Mouse (Mus musculus): Measurements from ENCODE around the gene Trappc5. TPM values are rescaled to one million over a fixed set of nuclear protein-coding genes. Genes with fewer than 3 reads are reported as not detected.

Trappc5 gene
- polyA plus RNA-seq, 1 experiment = 35.8 TPM

DNA sequence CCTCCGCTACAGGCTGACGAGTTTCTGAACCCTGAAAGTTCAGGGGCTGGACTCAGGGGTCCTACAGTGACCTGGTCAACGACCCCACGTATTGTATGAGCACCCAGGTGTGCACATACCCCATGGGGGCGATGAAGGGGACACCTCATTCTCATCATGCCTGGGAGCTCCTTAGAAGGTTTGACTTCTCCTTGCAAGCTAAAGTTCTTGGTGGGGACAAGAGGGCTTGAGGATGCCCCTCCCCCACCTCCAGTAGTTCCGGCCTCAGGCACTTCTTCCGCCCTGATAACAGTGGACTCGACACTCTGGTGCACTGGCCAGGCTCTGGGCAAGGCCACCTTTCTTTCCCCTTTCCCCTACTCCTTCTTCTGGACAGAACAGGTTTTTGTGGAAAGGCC lies 44.6 kb upstream of the Trappc5 start:
- Histone ChIP-seq H3K27me3 (ENCODE audit: control insufficient read depth, insufficient read depth, insufficient read length) (peaks cover 8% of the 10 kb centered on the region), H3K4me3 (peak overlapping the region; percentile 24), H3K79me2 (ENCODE audit: control insufficient read depth, insufficient read depth) (no peaks in the 10 kb centered on the region), H3ac (ENCODE audit: control insufficient read depth, insufficient read length) (no peak overlapping the region), H3K4me2 (ENCODE audit: low read depth) (peak overlapping the region; percentile 74), H3K36me3 (ENCODE audit: control insufficient read depth, insufficient read depth) (no peaks in the 10 kb centered on the region)
- TF ChIP-seq SRF (IDR thresholded peaks at IDR 0.05; ENCODE audit: control insufficient read depth, insufficient read length, low read depth) (no peak), E2F4 (IDR thresholded peaks at IDR 0.05; ENCODE audit: insufficient read depth) (no peak), MYOG (IDR thresholded peaks at IDR 0.05; ENCODE audit: control insufficient read depth in 1 of 3, insufficient read depth in 1 of 3, insufficient read length in 2 of 3, low read depth in 2 of 3) (no peak), POLR2AphosphoS2 (IDR thresholded peaks at IDR 0.05; ENCODE audit: insufficient read length, low read depth) (no peak), USF1 (IDR thresholded peaks at IDR 0.05; ENCODE audit: low read depth) (no peak), MAX (IDR thresholded peaks at IDR 0.05; ENCODE audit: low read depth) (no peak), TCF3 (IDR thresholded peaks at IDR 0.05; ENCODE audit: insufficient read length, low read depth) (no peak), MYOD1 (IDR thresholded peaks at IDR 0.05; ENCODE audit: control insufficient read depth in 1 of 3, insufficient read length in 2 of 3, low read depth in 2 of 3) (no peak), POLR2A (IDR thresholded peaks at IDR 0.05; ENCODE audit: insufficient read length, low read depth) (no peak), TCF12 (IDR thresholded peaks at IDR 0.05; ENCODE audit: insufficient read depth, poor library complexity, severe bottlenecking) (no peak), CEBPB (IDR thresholded peaks at IDR 0.05; ENCODE audit: insufficient read depth, poor library complexity, severe bottlenecking) (no peak), REST (IDR thresholded peaks at IDR 0.05; ENCODE audit: insufficient read depth, insufficient read length) (no peak)

DNA sequence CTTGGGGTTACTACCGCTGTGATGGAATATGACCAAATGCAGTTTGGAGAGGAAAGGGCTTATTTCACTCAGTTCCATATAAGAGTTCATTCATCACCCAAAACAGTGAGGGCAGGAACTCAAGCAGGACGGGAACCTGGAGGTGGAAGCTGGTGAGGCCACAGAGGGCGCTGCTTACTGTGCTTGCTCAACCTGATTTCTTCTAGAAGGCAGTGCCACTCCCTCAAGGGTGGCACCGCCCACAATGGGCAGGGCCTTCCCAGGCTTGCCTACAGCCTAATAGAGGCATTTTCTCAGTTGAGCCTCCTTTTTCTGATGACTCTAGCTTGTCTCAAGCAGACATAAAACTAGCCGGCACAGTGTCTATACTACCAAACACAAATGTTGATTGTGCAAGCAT lies 30.3 kb upstream of the Trappc5 start:
- TF ChIP-seq MAX (IDR thresholded peaks at IDR 0.05; ENCODE audit: low read depth) (no peak), USF1 (IDR thresholded peaks at IDR 0.05; ENCODE audit: low read depth) (no peak), E2F4 (IDR thresholded peaks at IDR 0.05; ENCODE audit: insufficient read depth) (no peak), SRF (IDR thresholded peaks at IDR 0.05; ENCODE audit: control insufficient read depth, insufficient read length, low read depth) (no peak), POLR2A (IDR thresholded peaks at IDR 0.05; ENCODE audit: insufficient read length, low read depth) (no peak), REST (IDR thresholded peaks at IDR 0.05; ENCODE audit: insufficient read depth, insufficient read length) (no peak), POLR2AphosphoS2 (IDR thresholded peaks at IDR 0.05; ENCODE audit: insufficient read length, low read depth) (no peak), MYOG (IDR thresholded peaks at IDR 0.05; ENCODE audit: control insufficient read depth in 1 of 3, insufficient read depth in 1 of 3, insufficient read length in 2 of 3, low read depth in 2 of 3) (no peak), TCF3 (IDR thresholded peaks at IDR 0.05; ENCODE audit: insufficient read length, low read depth) (no peak), MYOD1 (IDR thresholded peaks at IDR 0.05; ENCODE audit: control insufficient read depth in 1 of 3, insufficient read length in 2 of 3, low read depth in 2 of 3) (no peak), CEBPB (IDR thresholded peaks at IDR 0.05; ENCODE audit: insufficient read depth, poor library complexity, severe bottlenecking) (no peak), TCF12 (IDR thresholded peaks at IDR 0.05; ENCODE audit: insufficient read depth, poor library complexity, severe bottlenecking) (no peak)
- H3K4me3 ChIP-seq = no peak overlapping the region
- no peaks in the 10 kb centered on the region for H3K27me3 ChIP-seq (ENCODE audit: control insufficient read depth, insufficient read depth, insufficient read length)
- H3ac ChIP-seq (ENCODE audit: control insufficient read depth, insufficient read length) = no peak overlapping the region
- no peaks in the 10 kb centered on the region for H3K79me2 ChIP-seq (ENCODE audit: control insufficient read depth, insufficient read depth)
- H3K4me2 ChIP-seq (ENCODE audit: low read depth) = no peak overlapping the region
- no peaks in the 10 kb centered on the region for H3K36me3 ChIP-seq (ENCODE audit: control insufficient read depth, insufficient read depth)

DNA sequence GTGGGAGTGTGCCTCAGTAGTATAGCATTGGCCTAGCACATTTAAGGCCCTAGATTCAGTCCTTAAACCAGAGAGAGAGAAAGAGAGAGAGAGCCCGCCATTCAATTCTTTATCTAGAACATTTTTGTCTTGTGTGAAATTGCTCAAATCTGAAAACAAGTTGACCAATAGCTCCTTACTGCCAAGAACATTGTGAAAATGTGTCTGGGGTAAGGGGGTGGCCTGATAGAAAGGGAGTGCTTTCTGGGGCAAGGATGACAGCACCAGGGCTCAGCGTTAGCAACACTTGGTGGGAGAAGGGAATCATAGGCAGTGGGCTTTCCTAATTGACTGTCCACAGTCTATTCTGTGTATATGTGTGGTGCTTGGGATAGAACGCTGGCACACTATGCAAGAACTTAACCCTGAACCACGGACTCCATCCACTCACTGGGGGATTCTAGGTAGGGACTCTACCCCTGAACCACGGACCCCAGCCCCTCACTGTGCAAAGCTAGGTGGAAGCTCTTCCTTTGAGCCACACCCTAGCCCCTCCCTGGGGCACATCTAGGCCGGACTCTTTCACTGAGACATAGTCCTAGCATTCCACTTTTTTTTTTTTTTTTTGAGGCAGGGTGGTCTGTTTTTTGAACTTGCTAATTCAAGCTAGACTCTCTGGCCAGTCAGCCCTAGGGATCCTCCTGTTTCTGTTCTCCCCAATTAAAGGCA lies 29.1 kb upstream of the Trappc5 start:
- H3K4me3 ChIP-seq = no peak overlapping the region
- H3K27me3 ChIP-seq (ENCODE audit: control insufficient read depth, insufficient read depth, insufficient read length) = no peaks in the 10 kb centered on the region
- TF ChIP-seq MYOD1 (IDR thresholded peaks at IDR 0.05; ENCODE audit: control insufficient read depth in 1 of 3, insufficient read length in 2 of 3, low read depth in 2 of 3) = no peak
- no peak for TF ChIP-seq USF1 (IDR thresholded peaks at IDR 0.05; ENCODE audit: low read depth)
- TF ChIP-seq REST (IDR thresholded peaks at IDR 0.05; ENCODE audit: insufficient read depth, insufficient read length) = no peak
- TF ChIP-seq MAX (IDR thresholded peaks at IDR 0.05; ENCODE audit: low read depth) = no peak
- H3K4me2 ChIP-seq (ENCODE audit: low read depth) = no peak overlapping the region
- H3K36me3 ChIP-seq (ENCODE audit: control insufficient read depth, insufficient read depth) = no peaks in the 10 kb centered on the region
- H3K79me2 ChIP-seq (ENCODE audit: control insufficient read depth, insufficient read depth) = no peaks in the 10 kb centered on the region
- no peak overlapping the region for H3ac ChIP-seq (ENCODE audit: control insufficient read depth, insufficient read length)

DNA sequence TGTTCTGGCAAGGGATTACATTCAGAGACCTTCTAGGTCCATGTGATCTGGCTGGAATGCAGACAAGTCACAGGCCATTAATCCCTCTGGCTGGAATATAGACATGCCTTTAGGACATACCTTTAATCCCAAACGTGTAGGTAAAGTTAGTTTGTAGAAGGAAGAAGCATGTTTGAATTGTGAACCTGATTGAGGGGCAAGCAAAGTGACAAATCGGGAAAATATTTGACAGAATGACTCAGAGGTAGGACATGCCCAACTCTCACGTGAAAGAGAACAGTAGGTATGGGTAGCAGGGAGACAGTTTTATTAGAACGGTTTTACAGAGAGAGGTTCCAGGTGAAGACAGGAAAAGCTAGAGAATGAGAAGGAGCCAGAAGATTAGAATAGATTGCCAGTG lies 28.5 kb upstream of the Trappc5 start:
- no peaks in the 10 kb centered on the region for H3K27me3 ChIP-seq (ENCODE audit: control insufficient read depth, insufficient read depth, insufficient read length)
- TF ChIP-seq SRF (IDR thresholded peaks at IDR 0.05; ENCODE audit: control insufficient read depth, insufficient read length, low read depth) (no peak), POLR2A (IDR thresholded peaks at IDR 0.05; ENCODE audit: insufficient read length, low read depth) (no peak), TCF3 (IDR thresholded peaks at IDR 0.05; ENCODE audit: insufficient read length, low read depth) (no peak), MAX (IDR thresholded peaks at IDR 0.05; ENCODE audit: low read depth) (no peak), MYOD1 (IDR thresholded peaks at IDR 0.05; ENCODE audit: control insufficient read depth in 1 of 3, insufficient read length in 2 of 3, low read depth in 2 of 3) (no peak)

DNA sequence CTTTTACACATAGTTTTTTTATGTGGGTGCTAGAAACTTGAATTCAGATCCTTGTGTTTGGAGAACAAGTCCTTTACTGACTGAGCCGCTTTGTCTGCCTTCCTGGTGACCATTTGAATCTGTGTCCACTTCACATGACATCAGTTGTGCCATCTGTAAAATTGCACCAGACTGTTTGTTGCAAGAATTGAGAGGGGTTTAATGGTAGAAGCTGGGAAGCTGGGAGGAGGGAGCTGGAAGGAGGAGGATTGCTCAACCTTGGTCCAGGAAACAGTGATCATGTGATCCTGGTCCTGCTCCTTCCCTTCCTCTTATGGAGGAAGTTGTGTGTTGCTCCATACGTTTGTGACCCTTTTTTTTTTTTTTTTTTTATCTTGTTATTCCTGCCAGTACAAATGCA lies 27.8 kb upstream of the Trappc5 start:
- Histone ChIP-seq H3K4me3 (no peak overlapping the region), H3K27me3 (ENCODE audit: control insufficient read depth, insufficient read depth, insufficient read length) (no peaks in the 10 kb centered on the region), H3ac (ENCODE audit: control insufficient read depth, insufficient read length) (no peak overlapping the region), H3K36me3 (ENCODE audit: control insufficient read depth, insufficient read depth) (no peaks in the 10 kb centered on the region), H3K79me2 (ENCODE audit: control insufficient read depth, insufficient read depth) (no peaks in the 10 kb centered on the region), H3K4me2 (ENCODE audit: low read depth) (no peak overlapping the region)
- TF ChIP-seq SRF (IDR thresholded peaks at IDR 0.05; ENCODE audit: control insufficient read depth, insufficient read length, low read depth) (no peak), USF1 (IDR thresholded peaks at IDR 0.05; ENCODE audit: low read depth) (no peak)

More for the DNA sequence above, 28.5 kb upstream of the Trappc5 start:
- Histone ChIP-seq H3K4me2 (ENCODE audit: low read depth) (no peak overlapping the region), H3K36me3 (ENCODE audit: control insufficient read depth, insufficient read depth) (no peaks in the 10 kb centered on the region), H3ac (ENCODE audit: control insufficient read depth, insufficient read length) (no peak overlapping the region), H3K4me3 (no peak overlapping the region), H3K79me2 (ENCODE audit: control insufficient read depth, insufficient read depth) (no peaks in the 10 kb centered on the region)
